Mouse (Mus musculus) liver, adult 2 months (tissue): Measurements from ENCODE around the gene Stard3. TPM values are rescaled to one million over a fixed set of nuclear protein-coding genes. Genes with fewer than 3 reads are reported as not detected.
A peak's percentile ranks its signal among the peaks of the same experiment; 100 is the strongest.

ENCODE experiments used
- DNase-seq: peaks from one replicate; pipeline ENCODE4 v3.0.0-alpha.2; 2011; ENCODE audit warnings: low read depth, low spot score; ENCODE audit errors: extremely low read depth
- H3K27ac ChIP-seq: fragments of 200-500 bp; replicated peaks from 2 replicates; pipeline ENCODE4 v1.5.1; 2012; ENCODE audit warnings: low read depth, mild to moderate bottlenecking, control low read depth, inconsistent platforms, low read length; ENCODE audit not compliant: insufficient read depth
- H3K27me3 ChIP-seq: fragments of 200-500 bp; 2 replicates; pipeline ENCODE4 v1.6.1; 2012; ENCODE audit warnings: mild to moderate bottlenecking, moderate library complexity, low read length, inconsistent platforms; ENCODE audit not compliant: control insufficient read depth, insufficient read depth
- H3K36me3 ChIP-seq: fragments of 200-500 bp; 2 replicates; pipeline ENCODE4 v1.6.1; 2012; ENCODE audit warnings: low read length, inconsistent platforms; ENCODE audit not compliant: control insufficient read depth, insufficient read depth
- H3K4me1 ChIP-seq: fragments of 200-500 bp; 2 replicates; pipeline ENCODE4 v1.6.1; 2011; ENCODE audit warnings: low read length; ENCODE audit not compliant: control insufficient read depth, insufficient read depth
- H3K4me3 ChIP-seq: fragments of 200-500 bp; 2 replicates; pipeline ENCODE4 v1.5.1; 2011; ENCODE audit warnings: low read depth, mild to moderate bottlenecking, control low read depth, low read length, moderate library complexity; ENCODE audit not compliant: insufficient read depth
- H3K79me2 ChIP-seq: fragments of 200-500 bp; 2 replicates; pipeline ENCODE4 v1.6.1; 2012; ENCODE audit warnings: inconsistent platforms, mild to moderate bottlenecking, low read length, moderate library complexity; ENCODE audit not compliant: control insufficient read depth, insufficient read depth
- H3K9ac ChIP-seq: fragments of 200-500 bp; 2 replicates; pipeline ENCODE4 v1.6.1; 2012; ENCODE audit warnings: low read depth, mild to moderate bottlenecking, control low read depth, inconsistent platforms, low read length
- CTCF ChIP-seq: fragments of 200-500 bp; IDR thresholded peaks from 2 replicates; pipeline ENCODE4 v1.5.1; 2011; ENCODE audit warnings: low read depth, low read length, control low read depth
- POLR2A ChIP-seq: fragments of 200-500 bp; IDR thresholded peaks from 2 replicates; pipeline ENCODE4 v1.6.1; 2011; ENCODE audit warnings: low read length, control low read depth; ENCODE audit not compliant: insufficient read depth; ENCODE audit errors: extremely low read depth
- WGBS: fragments of 180-500 bp; shearing (Covaris S2); methylation state at CpG from one replicate; pipeline ENCODE4 v1.1.7; 2018; 5-methylcytosine and 5-hydroxymethylcytosine counted together
- polyA plus RNA-seq: library from polyadenylated mRNA; depleted of rRNA; stranded (reverse); fragments of >200 nt; gene quantifications from 2 replicates; pipeline ENCODE4 v1.2.3, GENCODE M21; 2012
- total RNA-seq: library from RNA; depleted of rRNA; stranded (reverse); fragments of >200 nt; gene quantifications from 2 replicates; pipeline ENCODE4 v1.2.3, GENCODE M21; 2014

Stard3 gene
- total and polyA plus RNA-seq, 2 experiments, result 11.9 to 41.1 TPM

- no peak for TF ChIP-seq POLR2A
- TF ChIP-seq CTCF, result no peak
- DNase-seq, result no peak
- no peaks in the 10 kb centered on the region for H3K79me2 ChIP-seq
- WGBS, result 81% methylated on average over 10 of the region's 10 CpGs
- H3K4me1 ChIP-seq, result no peaks in the 10 kb centered on the region; the same call in 1 of the 2 replicates
- 0 out of 2 replicates have a peak, but pooled peaks cover 4% of the 10 kb centered on the region for H3K27me3 ChIP-seq
- no peak overlapping the region for H3K4me3 ChIP-seq
- no peaks in the 10 kb centered on the region for H3K36me3 ChIP-seq
- H3K27ac ChIP-seq, result no peak overlapping the region
- H3K9ac ChIP-seq, result no peak overlapping the region
Measured at GRCm38 (mm10) chr11:98388282-98388681, 30.1 kb downstream of the Stard3 start.

GRCm38 (mm10) chr11:98389221-98389780 lies 31.1 kb downstream of the Stard3 start:
- Histone ChIP-seq H3K79me2 (no peaks in the 10 kb centered on the region), H3K27me3 (0 out of 2 replicates have a peak, but pooled peaks cover 4% of the 10 kb centered on the region), H3K4me1 (no peaks in the 10 kb centered on the region; the same call in 1 of the 2 replicates), H3K27ac (no peak overlapping the region), H3K4me3 (no peak overlapping the region), H3K9ac (no peak overlapping the region), H3K36me3 (no peaks in the 10 kb centered on the region)
- DNase-seq, result no peak
- 41% methylated on average over 9 of the region's 9 CpGs for WGBS
- TF ChIP-seq CTCF (peak; percentile 55), POLR2A (no peak)

GRCm38 (mm10) chr11:98390141-98390540 lies 32.0 kb downstream of the Stard3 start:
- Histone ChIP-seq H3K27me3 (0 out of 2 replicates have a peak, but pooled peaks cover 4% of the 10 kb centered on the region), H3K27ac (no peak overlapping the region), H3K36me3 (no peaks in the 10 kb centered on the region), H3K9ac (no peak overlapping the region), H3K4me3 (no peak overlapping the region), H3K4me1 (no peaks in the 10 kb centered on the region; the same call in 1 of the 2 replicates), H3K79me2 (no peaks in the 10 kb centered on the region)
- TF ChIP-seq CTCF, result no peak
- TF ChIP-seq POLR2A, result no peak
- WGBS, result 83% methylated on average over 12 of the region's 12 CpGs
- DNase-seq, result no peak

- TF ChIP-seq POLR2A (no peak), CTCF (no peak)
- no peaks in the 10 kb centered on the region for H3K27me3 ChIP-seq
- no peak overlapping the region for H3K4me3 ChIP-seq
- H3K79me2 ChIP-seq, result no peaks in the 10 kb centered on the region
- H3K9ac ChIP-seq, result no peak overlapping the region
- DNase-seq, result no peak
- no peaks in the 10 kb centered on the region for H3K4me1 ChIP-seq
- H3K27ac ChIP-seq, result no peak overlapping the region
- H3K36me3 ChIP-seq, result no peaks in the 10 kb centered on the region
- WGBS, result 73% methylated on average over 8 of the region's 8 CpGs
Measured at GRCm38 (mm10) chr11:98392034-98392433, 33.9 kb downstream of the Stard3 start.

- no peak overlapping the region for H3K4me3 ChIP-seq
- no peak for DNase-seq
- H3K36me3 ChIP-seq, result no peaks in the 10 kb centered on the region
- no peaks in the 10 kb centered on the region for H3K27me3 ChIP-seq
- TF ChIP-seq POLR2A (no peak), CTCF (no peak)
- no peaks in the 10 kb centered on the region for H3K4me1 ChIP-seq
- H3K9ac ChIP-seq, result no peak overlapping the region
- WGBS, result 92% methylated on average over 4 of the region's 4 CpGs
- no peak overlapping the region for H3K27ac ChIP-seq
- H3K79me2 ChIP-seq, result no peaks in the 10 kb centered on the region
Measured at GRCm38 (mm10) chr11:98392645-98393044, 34.5 kb downstream of the Stard3 start.

- Histone ChIP-seq H3K4me3 (no peak overlapping the region), H3K27ac (no peak overlapping the region), H3K36me3 (no peaks in the 10 kb centered on the region), H3K79me2 (no peaks in the 10 kb centered on the region), H3K9ac (no peak overlapping the region), H3K4me1 (no peaks in the 10 kb centered on the region), H3K27me3 (no peaks in the 10 kb centered on the region)
- no peak for TF ChIP-seq CTCF
- TF ChIP-seq POLR2A, result no peak
- 81% methylated on average over 6 of the region's 6 CpGs for WGBS
- DNase-seq, result no peak
Measured at GRCm38 (mm10) chr11:98393317-98393716, 35.1 kb downstream of the Stard3 start.
